Mouse (Mus musculus): ENCODE results near the gene Actr5. TPM values are rescaled to one million over a fixed set of nuclear protein-coding genes. Genes with fewer than 3 reads are reported as not detected.

The Actr5 gene
- polyA plus RNA-seq, 1 experiment: 3.5 TPM

DNA sequence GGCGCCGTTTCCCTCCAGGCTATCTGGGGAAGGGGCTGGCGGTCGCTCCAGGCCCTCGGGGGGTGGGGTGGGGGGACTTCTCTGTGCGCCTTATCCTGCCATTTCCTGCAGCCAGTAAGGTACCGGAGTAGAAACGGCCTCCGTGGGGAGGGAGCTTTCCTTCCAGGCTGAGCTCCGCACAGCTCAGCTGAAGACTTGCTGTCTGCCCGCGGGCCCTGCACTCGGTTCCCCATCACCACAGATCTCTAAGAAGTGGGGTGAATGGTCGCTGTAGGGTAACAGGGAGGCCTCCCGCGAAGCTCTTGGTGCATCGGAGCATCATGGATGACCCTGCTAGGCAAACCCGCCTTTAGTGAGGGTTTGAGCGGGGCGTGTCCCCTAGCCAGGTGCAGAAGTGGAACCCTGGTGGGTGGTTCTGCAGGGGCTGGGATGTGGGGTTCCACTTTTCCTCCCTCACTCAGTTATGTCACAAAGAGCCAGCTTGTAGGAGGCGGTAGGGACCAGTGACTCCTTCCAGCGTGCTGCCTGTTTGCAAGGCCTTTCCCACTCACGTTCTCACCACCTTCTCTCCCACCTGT lies 43.8 kb downstream of the Actr5 start:
- Histone ChIP-seq H3K27ac (replicated peaks; ENCODE audit: low read depth, low read length) (peak overlapping the region; percentile 59), H3K4me3 (ENCODE audit: insufficient read depth, low read depth, low read length) (peak overlapping the region; percentile 83), H3K4me1 (ENCODE audit: control insufficient read depth, insufficient read depth, insufficient read length, low read length) (peaks cover 5% of the 10 kb centered on the region)

DNA sequence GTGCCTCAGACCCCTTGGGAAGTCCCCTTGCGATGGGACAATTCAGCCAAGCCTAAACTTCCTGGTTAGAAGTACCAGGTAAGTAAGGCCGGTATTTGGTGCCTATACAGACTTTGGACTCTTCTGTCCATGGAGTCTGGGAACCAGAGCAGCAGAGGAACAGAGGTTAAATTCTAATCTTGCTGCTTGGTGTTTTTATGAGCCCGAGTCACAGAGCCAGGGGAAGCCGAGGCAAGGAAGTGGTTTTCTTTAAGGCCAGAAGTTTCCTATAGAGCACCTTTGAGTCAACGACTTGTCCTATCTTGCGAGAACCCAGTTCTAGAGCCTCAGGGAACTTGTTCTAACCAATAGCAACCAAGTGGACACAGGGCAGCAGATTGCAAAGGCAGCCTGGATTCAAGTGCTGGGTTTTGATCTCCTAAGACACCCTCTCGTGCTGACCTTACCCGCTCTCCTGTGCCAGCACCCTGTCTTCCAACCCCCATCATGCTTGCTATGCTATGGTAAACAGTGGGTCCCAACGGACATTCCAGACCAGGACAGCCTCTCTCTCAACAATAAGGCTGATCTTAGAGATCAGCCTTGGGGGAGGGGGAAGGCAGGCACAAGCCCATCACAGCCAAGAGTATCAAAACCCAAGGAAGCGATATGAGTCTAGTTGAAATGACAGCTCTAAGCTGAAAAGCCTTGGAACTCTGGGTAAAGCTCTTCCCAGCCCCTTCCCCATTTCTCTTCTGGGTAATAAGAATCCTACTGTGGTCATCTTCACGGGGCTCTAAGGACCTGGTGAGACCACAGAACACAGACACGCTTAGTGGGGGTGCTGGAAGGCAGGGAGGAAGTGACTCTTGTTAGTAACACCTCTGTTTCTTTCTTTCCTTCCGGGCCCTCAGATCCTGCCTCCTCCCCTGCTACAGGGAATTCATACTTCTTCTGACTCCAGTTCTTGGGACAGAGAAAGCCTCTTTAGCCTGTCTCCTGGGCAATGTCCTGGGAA lies 44.8 kb downstream of the Actr5 start:
- Histone ChIP-seq H3K4me1 (ENCODE audit: control insufficient read depth, insufficient read depth, insufficient read length, low read length) (peaks cover 8% of the 10 kb centered on the region), H3K27ac (replicated peaks; ENCODE audit: low read depth, low read length) (peak overlapping the region; percentile 59), H3K4me3 (ENCODE audit: insufficient read depth, low read depth, low read length) (peak overlapping the region; percentile 83)

DNA sequence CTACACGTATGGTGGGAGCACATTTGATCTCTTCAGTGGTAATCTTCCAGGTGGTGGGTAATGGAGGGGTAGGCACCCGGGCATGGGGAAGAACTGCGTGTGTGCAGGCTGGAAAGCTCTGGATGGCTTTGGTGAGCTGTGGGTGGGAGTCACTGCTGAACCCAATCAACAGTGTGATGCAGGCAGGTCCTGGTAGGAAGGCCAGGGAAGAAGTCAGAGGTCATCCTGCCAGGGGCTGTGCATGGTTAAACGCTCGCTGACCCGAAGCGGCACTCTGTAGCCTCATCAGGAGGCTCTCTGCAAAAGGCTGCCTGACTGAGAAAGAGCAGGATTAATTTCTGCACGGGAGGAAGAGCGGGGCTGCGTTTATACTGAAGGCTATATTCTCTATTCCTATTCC lies 45.9 kb downstream of the Actr5 start:
- Histone ChIP-seq H3K4me3 (ENCODE audit: insufficient read depth, low read depth, low read length) (no peak overlapping the region), H3K4me1 (ENCODE audit: control insufficient read depth, insufficient read depth, insufficient read length, low read length) (peaks cover 8% of the 10 kb centered on the region), H3K27ac (replicated peaks; ENCODE audit: low read depth, low read length) (0 out of 2 replicates have a peak overlapping the region, but pooled peaks have one; percentile 59)

DNA sequence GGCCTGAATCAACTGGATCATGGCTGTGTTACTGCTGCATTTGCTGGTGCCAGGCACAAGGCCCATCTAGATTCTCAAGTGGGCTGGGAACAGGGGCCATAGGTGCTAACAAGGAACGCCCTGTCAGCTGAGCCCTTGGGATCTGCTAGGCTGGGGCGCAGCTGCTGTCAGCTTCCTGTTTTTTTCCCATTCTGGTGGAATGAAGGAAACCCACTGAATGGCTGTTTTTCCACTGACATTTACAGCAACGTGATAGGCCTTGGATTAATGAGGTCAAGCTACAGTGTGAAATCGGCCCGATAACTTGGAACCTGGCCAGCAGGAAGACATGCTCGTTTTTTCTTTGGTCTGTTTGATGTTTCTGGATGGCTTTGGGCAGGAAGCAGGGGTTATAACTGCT lies 48.1 kb downstream of the Actr5 start:
- H3K4me3 ChIP-seq (ENCODE audit: insufficient read depth, low read depth, low read length): no peak overlapping the region
- peaks cover 8% of the 10 kb centered on the region for H3K4me1 ChIP-seq (ENCODE audit: control insufficient read depth, insufficient read depth, insufficient read length, low read length)
- H3K27ac ChIP-seq (replicated peaks; ENCODE audit: low read depth, low read length): peak overlapping the region; percentile 62

DNA sequence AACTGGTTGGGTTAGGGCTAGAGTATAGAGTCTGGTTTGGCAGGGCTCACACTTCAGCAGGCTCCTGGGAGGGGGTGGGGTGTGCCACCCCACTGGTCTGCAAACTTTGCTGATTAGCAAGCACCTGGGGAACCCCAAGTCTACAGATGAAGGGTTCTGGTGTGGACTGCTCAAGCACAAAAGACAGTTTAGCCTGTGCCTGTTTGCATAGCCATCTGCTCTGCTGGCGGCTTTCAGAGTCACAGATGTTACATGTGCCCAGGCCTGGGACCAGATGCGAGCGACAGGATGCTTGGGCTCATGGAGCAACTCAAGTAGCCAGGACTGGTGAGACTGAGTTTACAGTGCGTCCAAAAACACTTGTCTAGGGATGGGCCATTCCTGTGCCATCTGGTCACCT lies 48.8 kb downstream of the Actr5 start:
- H3K27ac ChIP-seq (replicated peaks; ENCODE audit: low read depth, low read length): peak overlapping the region; percentile 46; the same call in 1 of the 2 replicates
- peaks cover 8% of the 10 kb centered on the region; the same call in 1 of the 2 replicates for H3K4me1 ChIP-seq (ENCODE audit: control insufficient read depth, insufficient read depth, insufficient read length, low read length)
- no peak overlapping the region for H3K4me3 ChIP-seq (ENCODE audit: insufficient read depth, low read depth, low read length)

DNA sequence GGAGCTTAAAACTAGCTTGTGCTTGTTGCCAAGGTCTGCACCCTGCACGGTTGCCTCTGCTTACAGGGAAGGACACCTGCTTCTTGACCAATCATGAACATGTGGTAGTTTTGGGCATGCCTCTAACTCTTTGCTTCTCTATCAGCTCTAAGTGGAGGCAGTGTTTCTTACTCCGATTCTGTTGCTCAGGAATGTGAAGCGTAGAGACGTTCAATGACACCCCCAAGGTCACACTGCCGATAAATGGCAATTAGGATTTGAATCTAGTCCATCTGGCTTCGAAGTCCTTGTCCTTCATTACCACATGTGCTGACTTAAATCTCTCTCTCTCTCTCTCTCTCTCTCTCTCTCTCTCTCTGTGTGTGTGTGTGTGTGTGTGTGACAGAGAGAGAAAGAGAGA lies 49.4 kb downstream of the Actr5 start:
- Histone ChIP-seq H3K4me1 (ENCODE audit: control insufficient read depth, insufficient read depth, insufficient read length, low read length) (peaks cover 8% of the 10 kb centered on the region; the same call in 1 of the 2 replicates), H3K4me3 (ENCODE audit: insufficient read depth, low read depth, low read length) (no peak overlapping the region), H3K27ac (replicated peaks; ENCODE audit: low read depth, low read length) (peak overlapping the region; percentile 38; the same call in 1 of the 2 replicates)

DNA sequence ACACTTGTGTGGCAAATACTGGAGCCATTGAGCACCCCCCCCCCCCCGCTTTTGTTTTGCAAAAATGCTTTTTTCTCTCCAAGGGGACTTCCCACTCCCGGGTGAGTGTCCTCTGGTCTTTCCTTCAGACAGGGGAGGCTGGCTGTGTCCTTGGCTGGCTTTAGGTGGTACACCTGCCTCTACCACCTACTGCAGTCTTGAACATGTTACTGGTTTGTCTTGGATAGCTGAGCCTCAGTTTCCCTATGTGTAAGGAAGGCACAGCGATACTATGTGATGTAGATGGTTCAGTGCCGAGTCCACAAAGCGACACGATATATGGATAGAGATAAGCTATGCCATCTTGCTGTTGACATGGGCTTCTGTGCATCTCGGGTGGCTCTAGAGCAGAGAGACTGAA lies 50.1 kb downstream of the Actr5 start:
- Histone ChIP-seq H3K4me1 (ENCODE audit: control insufficient read depth, insufficient read depth, insufficient read length, low read length) (peaks cover 4% of the 10 kb centered on the region; the same call in 1 of the 2 replicates), H3K4me3 (ENCODE audit: insufficient read depth, low read depth, low read length) (no peak overlapping the region), H3K27ac (replicated peaks; ENCODE audit: low read depth, low read length) (no peak overlapping the region)

DNA sequence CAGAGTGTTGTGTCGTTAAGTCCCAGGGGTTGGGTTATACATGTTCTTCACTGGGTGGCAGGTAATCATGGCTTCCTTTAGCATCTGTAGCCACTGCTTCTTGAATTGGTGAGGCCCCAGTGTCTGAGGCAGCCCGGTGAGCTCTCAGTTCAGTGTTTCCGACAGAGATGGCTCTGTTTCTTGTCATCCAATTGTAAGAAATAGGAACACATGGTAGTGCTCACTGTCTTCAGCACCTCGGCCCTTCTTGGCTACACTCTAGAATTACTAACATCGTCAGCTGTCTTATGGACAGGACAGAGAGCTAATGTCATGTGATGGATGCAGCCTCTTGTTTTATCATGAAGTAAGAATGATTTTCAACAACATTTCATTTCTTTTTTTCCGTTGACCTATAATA lies 50.5 kb downstream of the Actr5 start:
- H3K4me3 ChIP-seq (ENCODE audit: insufficient read depth, low read depth, low read length): no peak overlapping the region
- peaks cover 3% of the 10 kb centered on the region; the same call in 1 of the 2 replicates for H3K4me1 ChIP-seq (ENCODE audit: control insufficient read depth, insufficient read depth, insufficient read length, low read length)
- no peak overlapping the region for H3K27ac ChIP-seq (replicated peaks; ENCODE audit: low read depth, low read length)

DNA sequence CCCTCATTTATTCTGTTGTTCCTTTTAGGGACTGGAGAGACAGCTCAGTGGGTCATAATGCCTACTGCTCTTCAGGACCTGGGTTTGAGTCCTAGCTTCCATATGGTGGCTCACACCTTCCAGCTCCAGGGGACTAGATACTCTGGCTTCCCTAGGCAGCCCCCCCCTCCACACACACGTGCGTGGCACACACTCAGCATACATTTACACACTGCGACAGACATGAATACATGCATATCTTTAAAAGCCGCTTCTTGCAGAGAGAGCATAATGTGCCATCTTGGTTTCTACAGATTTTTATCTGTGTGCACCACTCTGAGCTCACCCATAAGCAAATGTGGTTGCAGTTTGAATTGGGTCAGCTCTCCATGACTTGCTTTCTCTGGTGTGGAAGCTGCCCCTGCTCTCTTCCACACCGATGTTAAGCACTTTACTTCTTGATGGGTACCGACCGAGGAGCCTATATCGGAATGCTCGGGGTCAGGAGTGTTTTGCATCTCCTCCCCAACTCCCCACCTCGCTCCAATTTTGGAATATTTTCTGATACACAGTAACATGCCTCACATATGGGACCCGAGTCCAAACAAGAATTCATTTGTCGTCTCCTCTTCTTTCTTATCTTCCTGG lies 51.3 kb downstream of the Actr5 start:
- Histone ChIP-seq H3K27ac (replicated peaks; ENCODE audit: low read depth, low read length) (no peak overlapping the region), H3K4me1 (ENCODE audit: control insufficient read depth, insufficient read depth, insufficient read length, low read length) (0 out of 2 replicates have a peak, but pooled peaks cover 3% of the 10 kb centered on the region)

DNA sequence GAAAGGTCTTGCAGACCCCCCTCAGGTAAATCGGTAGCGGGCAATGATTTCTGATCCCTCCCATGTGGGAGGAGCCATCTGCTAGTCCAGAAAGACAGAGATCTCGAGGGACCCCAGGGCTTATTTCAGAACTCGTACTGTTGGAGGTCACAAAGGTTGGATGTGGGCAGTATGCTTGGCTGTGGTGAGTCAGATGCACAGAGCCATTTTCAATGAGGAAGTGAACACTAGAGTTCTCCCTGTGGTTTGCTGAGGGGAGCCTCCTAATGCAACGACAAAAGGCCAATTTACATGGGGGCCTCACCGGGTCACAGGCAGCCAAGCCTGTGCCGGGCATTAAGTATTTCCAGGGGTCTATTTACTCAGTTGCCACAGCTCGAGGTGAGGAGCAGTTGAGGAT lies 53.3 kb downstream of the Actr5 start:
- no peak overlapping the region for H3K4me3 ChIP-seq (ENCODE audit: insufficient read depth, low read depth, low read length)
- no peak overlapping the region for H3K27ac ChIP-seq (replicated peaks; ENCODE audit: low read depth, low read length)
- H3K4me1 ChIP-seq (ENCODE audit: control insufficient read depth, insufficient read depth, insufficient read length, low read length): peaks cover 15% of the 10 kb centered on the region

More for the DNA sequence above, 51.3 kb downstream of the Actr5 start:
- H3K4me3 ChIP-seq (ENCODE audit: insufficient read depth, low read depth, low read length): no peak overlapping the region

DNA sequence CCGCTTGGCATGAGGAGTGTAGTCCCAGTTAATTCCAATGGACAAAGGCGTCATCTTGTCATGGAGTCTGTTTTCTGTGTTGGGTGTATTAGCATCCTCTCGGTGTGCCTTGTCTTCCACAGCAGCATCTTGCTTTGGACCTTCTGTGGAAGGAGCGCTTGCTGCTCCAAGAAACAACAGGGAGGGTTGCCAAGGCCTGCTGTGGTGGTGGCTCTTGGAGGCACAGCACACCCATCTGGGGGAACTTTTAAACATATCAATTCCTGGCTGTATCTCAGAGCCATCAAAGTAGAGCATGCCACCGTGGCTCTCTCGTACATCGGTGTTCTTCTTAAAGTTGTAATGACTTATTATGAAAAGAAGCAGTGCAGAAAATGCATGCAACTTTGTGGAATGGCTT lies 54.4 kb downstream of the Actr5 start:
- H3K27ac ChIP-seq (replicated peaks; ENCODE audit: low read depth, low read length): no peak overlapping the region
- peaks cover 21% of the 10 kb centered on the region for H3K4me1 ChIP-seq (ENCODE audit: control insufficient read depth, insufficient read depth, insufficient read length, low read length)
- no peak overlapping the region for H3K4me3 ChIP-seq (ENCODE audit: insufficient read depth, low read depth, low read length)

DNA sequence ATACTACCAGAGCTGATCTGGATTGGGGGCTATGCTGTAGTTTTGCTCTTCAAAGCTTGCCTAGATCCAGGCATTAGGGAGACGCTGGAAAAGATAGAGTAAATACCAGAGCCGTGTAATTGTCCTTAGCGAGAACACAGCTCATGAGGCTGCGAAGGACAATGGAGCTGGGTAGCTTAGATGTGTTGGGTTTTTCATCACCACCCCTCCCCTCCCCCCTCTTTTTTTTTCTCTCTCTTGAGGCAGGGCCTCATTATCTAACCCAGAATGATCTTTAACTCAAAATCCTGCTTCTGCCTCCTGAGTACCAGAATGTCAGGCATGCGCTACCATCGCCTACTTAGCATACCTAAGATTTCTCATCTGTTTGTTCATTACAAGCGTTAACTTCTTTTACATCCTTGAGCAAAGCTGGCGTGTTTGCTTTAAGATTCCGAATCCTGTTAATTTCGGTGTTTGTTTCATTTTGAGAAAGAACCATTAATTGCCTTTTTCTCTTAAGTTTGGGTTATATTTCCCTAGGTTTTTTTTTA lies 55.7 kb downstream of the Actr5 start:
- Histone ChIP-seq H3K4me1 (ENCODE audit: control insufficient read depth, insufficient read depth, insufficient read length, low read length) (peaks cover 26% of the 10 kb centered on the region), H3K27ac (replicated peaks; ENCODE audit: low read depth, low read length) (no peak overlapping the region), H3K4me3 (ENCODE audit: insufficient read depth, low read depth, low read length) (no peak overlapping the region)

DNA sequence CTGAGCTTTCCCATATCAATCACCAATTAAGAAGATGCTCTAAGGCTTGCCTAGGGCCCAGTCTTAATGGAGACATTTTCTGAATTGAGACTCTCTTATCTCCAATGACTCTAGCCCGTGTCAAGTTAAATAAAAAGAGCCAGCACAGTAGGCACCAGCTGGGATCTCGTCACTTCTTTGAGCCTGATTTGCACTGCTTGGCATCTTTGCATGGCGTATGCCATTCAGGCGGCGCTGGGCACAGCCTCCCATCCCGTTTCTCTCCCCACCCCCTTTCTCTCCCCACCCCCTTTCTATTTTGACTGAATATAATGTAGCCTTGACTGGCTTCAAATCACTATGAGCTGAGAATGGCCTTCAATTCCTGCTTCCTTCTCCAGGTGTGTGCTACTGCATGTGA lies 57.0 kb downstream of the Actr5 start:
- Histone ChIP-seq H3K4me3 (ENCODE audit: insufficient read depth, low read depth, low read length) (no peak overlapping the region), H3K4me1 (ENCODE audit: control insufficient read depth, insufficient read depth, insufficient read length, low read length) (peaks cover 26% of the 10 kb centered on the region), H3K27ac (replicated peaks; ENCODE audit: low read depth, low read length) (0 out of 2 replicates have a peak overlapping the region, but pooled peaks have one; percentile 10)

DNA sequence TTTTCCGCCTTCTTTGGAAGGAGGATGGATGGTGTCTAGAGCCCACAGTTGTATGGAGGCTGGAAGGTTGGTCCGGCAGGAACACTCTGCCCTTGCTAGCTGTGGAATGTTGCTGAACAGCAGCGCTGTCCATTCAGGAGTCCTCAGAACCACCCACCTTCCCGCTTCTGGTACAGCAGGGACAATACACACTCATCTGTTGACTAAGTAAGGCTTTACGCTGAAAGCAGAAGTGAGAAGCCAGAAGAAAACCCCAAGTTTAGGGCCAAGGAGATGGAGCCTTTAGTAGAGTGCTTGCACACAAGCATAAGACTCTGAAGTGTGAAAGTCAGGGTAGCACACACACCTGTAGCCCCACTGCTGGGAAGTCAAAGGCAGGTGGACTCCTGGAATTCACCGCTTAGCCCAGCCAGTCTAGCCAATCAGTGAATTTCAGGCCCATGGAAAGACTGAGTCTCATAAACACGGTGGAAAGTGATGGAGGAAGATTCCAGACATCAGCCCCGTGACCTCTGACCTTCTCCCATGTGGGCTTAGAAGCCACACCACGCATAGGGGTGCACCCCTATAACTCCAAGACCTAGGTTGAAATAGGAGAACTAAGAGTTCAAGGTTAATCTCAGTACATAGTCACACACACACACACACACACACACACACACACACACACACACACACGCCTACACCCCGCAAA lies 57.8 kb downstream of the Actr5 start:
- peak overlapping the region; percentile 10 for H3K27ac ChIP-seq (replicated peaks; ENCODE audit: low read depth, low read length)

More for the DNA sequence above, 57.8 kb downstream of the Actr5 start:
- H3K4me3 ChIP-seq (ENCODE audit: insufficient read depth, low read depth, low read length): no peak overlapping the region
- H3K4me1 ChIP-seq (ENCODE audit: control insufficient read depth, insufficient read depth, insufficient read length, low read length): peaks cover 29% of the 10 kb centered on the region

All from brown adipose tissue, adult 24 weeks (tissue).